Mouse (Mus musculus) lung, postnatal 0 days (tissue): Measurements from ENCODE around the gene Nup50.

Experiments used
- CTCF ChIP-seq: IDR thresholded peaks from 2 replicates; pipeline ENCODE4 v1.5.1; 2016; ENCODE audit warnings: antibody characterized with exemption, mild to moderate bottlenecking
- EP300 ChIP-seq: IDR thresholded peaks from 2 replicates; pipeline ENCODE4 v1.6.1; 2016; ENCODE audit warnings: antibody characterized with exemption, mild to moderate bottlenecking, control low read depth

DNA sequence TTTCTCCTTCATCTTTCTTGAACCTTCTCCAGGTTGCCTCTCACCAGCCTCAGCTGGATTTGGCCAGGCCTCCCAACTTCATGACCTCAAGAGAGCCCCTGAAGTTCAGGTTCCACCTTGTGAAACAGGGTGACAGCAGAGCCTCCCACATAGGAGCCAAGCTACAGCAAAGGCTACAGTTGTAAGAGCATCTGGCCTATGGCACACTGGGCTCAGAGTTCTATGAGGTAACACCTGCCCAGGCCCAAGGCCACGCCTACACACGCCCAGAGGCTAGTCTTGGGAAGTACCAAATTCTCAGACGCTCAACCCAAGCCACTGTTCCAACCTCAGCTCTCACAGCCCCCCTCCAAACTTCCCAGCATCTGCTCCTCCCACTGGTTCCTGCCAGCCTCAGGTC is 59.7 kb downstream of the Nup50 start:
- TF ChIP-seq CTCF (no peak), EP300 (no peak)
